ENCODE assay signal across 21 mouse cellular contexts in the genomic region with DNA sequence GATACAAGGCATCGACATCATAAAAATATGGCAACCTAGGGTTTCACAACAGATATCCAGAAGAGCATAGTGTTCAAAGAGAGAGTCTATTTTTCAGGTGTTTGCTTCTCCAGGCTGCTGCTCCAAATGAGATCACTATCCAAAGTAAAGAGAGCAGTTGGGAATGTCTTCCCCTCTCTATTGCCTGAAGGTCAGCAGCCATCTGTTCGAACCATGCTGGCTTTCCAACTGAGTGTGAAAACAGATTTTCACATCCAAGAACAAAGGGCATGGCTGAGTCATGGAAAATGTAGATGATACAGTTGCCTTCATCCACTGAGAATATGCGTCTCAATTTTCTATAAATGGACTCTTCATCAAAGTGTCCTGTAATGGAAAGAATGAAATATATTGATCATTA.
DNase-seq lines count a peak whose midpoint lies in the region; ATAC-seq and TF ChIP-seq lines count a peak whose summit lies in the region.
"Had no signal": no experiment of that assay in that cellular context is flagged by ENCODE, and none has a peak within 500 bp of the region (broad histone marks: within the 10 kb centered on the region; RNA-seq: fewer than 3 reads in every experiment).

No protein-coding gene starts in this region.

- WGBS in midbrain, postnatal 0 days = 70% methylated on average over 3 of the region's 3 CpGs
- 85% methylated on average over 3 of the region's 3 CpGs for WGBS in midbrain, embryonic 10.5 days
- 51% methylated on average over 3 of the region's 3 CpGs for WGBS in heart, adult 2 months

- H3K36me3 ChIP-seq in midbrain, postnatal 0 days (ENCODE audit: insufficient read depth, low read length) = no peaks in the 10 kb centered on the region
- no peaks in the 10 kb centered on the region for H3K36me3 ChIP-seq in midbrain, embryonic 10.5 days
- H3K36me3 ChIP-seq in heart, adult 2 months (ENCODE audit: control insufficient read depth, insufficient read depth, low read length) = no peaks in the 10 kb centered on the region
- H3K36me3 ChIP-seq: limb, embryonic 10.5 days; liver, embryonic 12.5 days; midbrain, embryonic 15.5 days had no signal

- no peak overlapping the region for H3K4me3 ChIP-seq in midbrain, postnatal 0 days (ENCODE audit: low read depth, low read length)
- H3K4me3 ChIP-seq in midbrain, embryonic 10.5 days = no peak overlapping the region
- no peak overlapping the region for H3K4me3 ChIP-seq in heart, adult 2 months
- H3K4me3 ChIP-seq: forebrain, embryonic 13.5 days; gastrocnemius, adult 2 months; layer of hippocampus, adult 2 months; limb, embryonic 10.5 days; liver, embryonic 12.5 days; midbrain, embryonic 15.5 days had no signal

- TF ChIP-seq EP300 in heart, adult 2 months (IDR thresholded peaks at IDR 0.05; ENCODE audit: insufficient read depth, low read depth, low read length) = no peak

- H3K27ac ChIP-seq in midbrain, postnatal 0 days (ENCODE audit: low read depth, low read length) = no peak overlapping the region
- H3K27ac ChIP-seq in midbrain, embryonic 10.5 days (replicated peaks) = no peak overlapping the region
- no peak overlapping the region for H3K27ac ChIP-seq in heart, adult 2 months
- H3K27ac ChIP-seq: forebrain, embryonic 13.5 days; gastrocnemius, adult 2 months; layer of hippocampus, adult 2 months; limb, embryonic 10.5 days; liver, embryonic 12.5 days; macrophage; midbrain, embryonic 15.5 days had no signal

- DNase-seq in embryo, embryonic 10 days (ENCODE audit: low spot score) = peak; percentile 8
- DNase-seq in embryo, embryonic 9.5 days (ENCODE audit: extremely low spot score) = no peak
- peak; percentile 70 for DNase-seq in midbrain, postnatal 0 days (ENCODE audit: low spot score)
- no peak for DNase-seq in midbrain, embryonic 10.5 days (ENCODE audit: low spot score)
- DNase-seq in cerebellum, postnatal 36 days = peak; percentile 57 to 64
- DNase-seq in thymus, postnatal 25 days = no peak
- no peak for DNase-seq in thymus, postnatal 0 days (ENCODE audit: low spot score)
- no peak for DNase-seq in heart, adult 2 months
- DNase-seq: adrenal gland, adult 2 months; gastrocnemius, adult 2 months; heart, adult 11 months; kidney, postnatal 10 days; lung, embryonic 14.5 days; thymus, postnatal 14 days had no signal

- intact Hi-C loops in heart, adult 2 months (cut with DNase I) = no loop called here

- no peaks in the 10 kb centered on the region for H3K27me3 ChIP-seq in midbrain, postnatal 0 days (ENCODE audit: insufficient read depth, low read length)
- H3K27me3 ChIP-seq in midbrain, embryonic 10.5 days (ENCODE audit: low read depth, poor library complexity, severe bottlenecking) = no peaks in the 10 kb centered on the region
- H3K27me3 ChIP-seq in heart, adult 2 months (ENCODE audit: control insufficient read depth, insufficient read depth, low read length) = no peaks in the 10 kb centered on the region
- H3K27me3 ChIP-seq: forebrain, embryonic 13.5 days; liver, embryonic 12.5 days; midbrain, embryonic 15.5 days had no signal

- no peaks in the 10 kb centered on the region for H3K9me3 ChIP-seq in midbrain, postnatal 0 days (ENCODE audit: low read length)
- H3K9me3 ChIP-seq in midbrain, embryonic 10.5 days (replicated peaks) = no peaks in the 10 kb centered on the region
- H3K9me3 ChIP-seq: forebrain, embryonic 13.5 days; limb, embryonic 10.5 days; liver, embryonic 12.5 days; midbrain, embryonic 15.5 days had no signal

- TF ChIP-seq CTCF in midbrain, postnatal 0 days (IDR thresholded peaks at IDR 0.05) = no peak
- no peak for TF ChIP-seq CTCF in heart, adult 2 months (IDR thresholded peaks at IDR 0.05)

- no peak; the same call in 1 of the 2 replicates for ATAC-seq in midbrain, postnatal 0 days (ENCODE audit: low FRiP score)
- ATAC-seq: forebrain, embryonic 13.5 days; intestine, embryonic 16.5 days; liver, embryonic 12.5 days; midbrain, embryonic 15.5 days had no signal

- no peaks in the 10 kb centered on the region for H3K4me1 ChIP-seq in midbrain, postnatal 0 days (ENCODE audit: insufficient read depth, low read length)
- no peaks in the 10 kb centered on the region for H3K4me1 ChIP-seq in midbrain, embryonic 10.5 days
- H3K4me1 ChIP-seq in heart, adult 2 months (ENCODE audit: control insufficient read depth, insufficient read depth, low read length) = no peaks in the 10 kb centered on the region
- H3K4me1 ChIP-seq: forebrain, embryonic 13.5 days; limb, embryonic 10.5 days; liver, embryonic 12.5 days; midbrain, embryonic 15.5 days had no signal

- no peak overlapping the region for H3K9ac ChIP-seq in midbrain, postnatal 0 days (replicated peaks; ENCODE audit: low read length, poor library complexity, severe bottlenecking)
- no peak overlapping the region for H3K9ac ChIP-seq in heart, adult 2 months (ENCODE audit: low read depth, low read length)
- H3K9ac ChIP-seq: forebrain, embryonic 13.5 days; liver, embryonic 12.5 days; lung, embryonic 14.5 days; midbrain, embryonic 15.5 days had no signal

- TF ChIP-seq POLR2A in heart, adult 2 months (IDR thresholded peaks at IDR 0.05; ENCODE audit: insufficient read depth, low read depth, low read length) = no peak

- no peaks in the 10 kb centered on the region for H3K79me2 ChIP-seq in heart, adult 2 months (replicated peaks; ENCODE audit: control insufficient read depth, insufficient read depth, low read length)

- no peak overlapping the region for H3K4me2 ChIP-seq in midbrain, postnatal 0 days (ENCODE audit: low read depth, low read length, poor library complexity, severe bottlenecking)
- H3K4me2 ChIP-seq: forebrain, embryonic 13.5 days; liver, embryonic 12.5 days; lung, embryonic 14.5 days; midbrain, embryonic 15.5 days had no signal

Comparison
In these comparisons a context has a peak if more than half of its experiments do, and no peak if none do; other contexts are left out.
1. DNase-seq: peak in embryo, embryonic 10 days (single experiment), midbrain, postnatal 0 days (single experiment) and cerebellum, postnatal 36 days (2 of 2); none in embryo, embryonic 9.5 days (single experiment), midbrain, embryonic 10.5 days (single experiment), thymus, postnatal 25 days (single experiment), thymus, postnatal 0 days (single experiment) and heart, adult 2 months (0 of 2).